Mouse (Mus musculus) CH12.LX (cell line): ENCODE measurements around the gene Srpr. TPM values are rescaled to one million over a fixed set of nuclear protein-coding genes. Genes with fewer than 3 reads are reported as not detected.

ENCODE experiments used
- DNase-seq: peaks from one replicate; pipeline ENCODE4 v3.0.0-alpha.2; 2013; ENCODE audit errors: extremely low read depth
- H3K27ac ChIP-seq: 2 replicates; pipeline ENCODE4 v1.5.1; 2012; ENCODE audit warnings: low read depth, mild to moderate bottlenecking, control low read depth, moderate library complexity; ENCODE audit not compliant: insufficient read depth
- H3K27me3 ChIP-seq: replicated peaks from 2 replicates; pipeline ENCODE3; 2012; ENCODE audit warnings: inconsistent platforms
- H3K36me3 ChIP-seq, 2 experiments: replicated peaks in 1 of 2; 2 replicates each; pipeline versions ENCODE3 to v1.6.1; 2012; ENCODE audit warnings: inconsistent platforms in 1 of 2, low read length in 1 of 2, mild to moderate bottlenecking in 1 of 2, mixed read lengths in 1 of 2, moderate library complexity in 1 of 2; ENCODE audit not compliant: control insufficient read depth in 1 of 2, insufficient read depth in 1 of 2
- H3K4me1 ChIP-seq, 2 experiments: 2 replicates each; pipeline ENCODE4 v1.6.1; 2012; ENCODE audit warnings: inconsistent platforms in 1 of 2, moderate library complexity in 1 of 2; ENCODE audit not compliant: insufficient read depth in 2 of 2, control insufficient read depth in 1 of 2
- H3K4me2 ChIP-seq: 2 replicates; pipeline ENCODE4 v1.6.1; 2012; ENCODE audit warnings: low read depth, mild to moderate bottlenecking, control low read depth; ENCODE audit not compliant: poor library complexity, insufficient read depth, severe bottlenecking
- H3K4me3 ChIP-seq, 3 experiments: fragments of 150-350 bp in 1 of 3; sonication (generic) in 1 of 3; replicated peaks in 1 of 3; 2 replicates each; pipeline versions ENCODE3 to v1.5.1; 2011 to 2012; ENCODE audit warnings: low read depth in 2 of 3, low read length in 2 of 3, mild to moderate bottlenecking in 2 of 3, moderate library complexity in 2 of 3, control low read depth in 1 of 3, improper control_type of control experiment in 1 of 3, inconsistent platforms in 1 of 3, mixed read lengths in 1 of 3; ENCODE audit not compliant: poor library complexity in 1 of 3
- H3K79me2 ChIP-seq: replicated peaks from 2 replicates; pipeline ENCODE4 v1.6.1; 2012; ENCODE audit warnings: mild to moderate bottlenecking, moderate library complexity; ENCODE audit not compliant: control insufficient read depth, poor library complexity, insufficient read depth, severe bottlenecking; ENCODE audit errors: extremely low read depth
- H3K9ac ChIP-seq: 2 replicates; pipeline ENCODE4 v1.6.1; 2012; ENCODE audit warnings: low read depth, mild to moderate bottlenecking, control low read depth, moderate library complexity; ENCODE audit not compliant: insufficient read depth
- H3K9me3 ChIP-seq: replicated peaks from 2 replicates; pipeline ENCODE3; 2012; ENCODE audit warnings: low read length, inconsistent platforms, mixed read lengths
- E2F4 ChIP-seq: IDR thresholded peaks from 2 replicates; pipeline ENCODE4 v1.6.1; 2011; ENCODE audit warnings: low read depth, low read length, improper control_type of control experiment; ENCODE audit not compliant: insufficient replicate concordance
- ELF1 ChIP-seq: IDR thresholded peaks from 2 replicates; pipeline ENCODE4 v1.6.1; 2014; ENCODE audit warnings: low read depth, mild to moderate bottlenecking, inconsistent platforms, low read length, improper control_type of control experiment
- EP300 ChIP-seq: IDR thresholded peaks from 2 replicates; pipeline ENCODE4 v1.6.1; 2011; ENCODE audit warnings: low read length, improper control_type of control experiment
- ETS1 ChIP-seq: conservative IDR thresholded peaks from 2 replicates; pipeline ENCODE4 v1.6.1; 2012; ENCODE audit warnings: low read depth, mild to moderate bottlenecking, inconsistent platforms, low read length, improper control_type of control experiment, moderate library complexity
- IRF4 ChIP-seq: IDR thresholded peaks from 2 replicates; pipeline ENCODE4 v1.6.1; 2014; ENCODE audit warnings: low read depth, mild to moderate bottlenecking, inconsistent platforms, low read length, improper control_type of control experiment
- JUND ChIP-seq: conservative IDR thresholded peaks from 2 replicates; pipeline ENCODE4 v1.6.1; 2011; ENCODE audit warnings: low read depth, low read length, improper control_type of control experiment
- MAFK ChIP-seq: IDR thresholded peaks from 2 replicates; pipeline ENCODE4 v1.6.1; 2011; ENCODE audit warnings: low read length, improper control_type of control experiment; ENCODE audit not compliant: insufficient replicate concordance
- MAZ ChIP-seq: IDR thresholded peaks from 2 replicates; pipeline ENCODE4 v1.6.1; 2012; ENCODE audit warnings: low read depth, mild to moderate bottlenecking, inconsistent platforms, low read length, improper control_type of control experiment, moderate library complexity
- MEF2A ChIP-seq: IDR thresholded peaks from 2 replicates; pipeline ENCODE4 v1.6.1; 2014; ENCODE audit warnings: low read depth, mild to moderate bottlenecking, inconsistent platforms, low read length, improper control_type of control experiment, borderline replicate concordance
- MXI1 ChIP-seq: IDR thresholded peaks from 2 replicates; pipeline ENCODE4 v1.6.1; 2011; ENCODE audit warnings: mild to moderate bottlenecking, low read depth, low read length, improper control_type of control experiment
- MYC ChIP-seq: IDR thresholded peaks from 2 replicates; pipeline ENCODE4 v1.6.1; 2011; ENCODE audit warnings: low read depth, mild to moderate bottlenecking, improper control_type of control experiment, low read length
- NELFE ChIP-seq: IDR thresholded peaks from 2 replicates; pipeline ENCODE4 v1.6.1; 2011; ENCODE audit warnings: low read depth, low read length, improper control_type of control experiment
- PAX5 ChIP-seq: IDR thresholded peaks from 2 replicates; pipeline ENCODE4 v1.6.1; 2012; ENCODE audit warnings: low read length, inconsistent platforms, mixed read lengths
- POLR2AphosphoS2 ChIP-seq: IDR thresholded peaks from 2 replicates; pipeline ENCODE4 v1.6.1; 2011; ENCODE audit warnings: low read depth, low read length, improper control_type of control experiment
- RCOR1 ChIP-seq: conservative IDR thresholded peaks from 2 replicates; pipeline ENCODE4 v1.6.1; 2012; ENCODE audit warnings: low read depth, mild to moderate bottlenecking, inconsistent platforms, low read length, improper control_type of control experiment
- SIN3A ChIP-seq: IDR thresholded peaks from 2 replicates; pipeline ENCODE4 v1.6.1; 2012; ENCODE audit warnings: low read length, improper control_type of control experiment, inconsistent platforms
- TBP ChIP-seq: conservative IDR thresholded peaks from 2 replicates; pipeline ENCODE4 v1.6.1; 2011; ENCODE audit warnings: low read depth, low read length, improper control_type of control experiment
- UBTF ChIP-seq: IDR thresholded peaks from 2 replicates; pipeline ENCODE4 v1.6.1; 2012; ENCODE audit warnings: low read depth, mild to moderate bottlenecking, inconsistent platforms, low read length, improper control_type of control experiment, moderate library complexity
- USF2 ChIP-seq: conservative IDR thresholded peaks from 2 replicates; pipeline ENCODE4 v1.6.1; 2011; ENCODE audit warnings: low read depth, low read length, improper control_type of control experiment
- ZMIZ1 ChIP-seq: IDR thresholded peaks from 2 replicates; pipeline ENCODE4 v1.6.1; 2012; ENCODE audit warnings: low read depth, mild to moderate bottlenecking, inconsistent platforms, low read length, improper control_type of control experiment
- ZNF384 ChIP-seq: IDR thresholded peaks from 2 replicates; pipeline ENCODE4 v1.6.1; 2012; ENCODE audit warnings: low read depth, low read length, improper control_type of control experiment, inconsistent platforms
- dilution Hi-C: fragments of 300-500 bp; cut with MboI; formaldehyde crosslinking; loops from 2 replicates; pipeline ENCODE4 v1.14.3; 2020; ENCODE audit warnings: low sequenced_read_pairs; ENCODE audit not compliant: extremely low pct_unique_long_range_greater_than_20kb, extremely low pct_ligation_motif_present
- in situ Hi-C: fragments of 300-500 bp; cut with MboI; formaldehyde crosslinking; loops from 3 replicates; pipeline ENCODE4 v1.14.3; 2019; ENCODE audit warnings: low sequenced_read_pairs, low pct_ligation_motif_present, low pct_unique_long_range_greater_than_20kb, mixed read lengths
- polyA plus RNA-seq: library from polyadenylated mRNA; unstranded; fragments of >175 nt; gene quantifications from 2 replicates; pipeline ENCODE4 v1.2.1, GENCODE M21; 2012; ENCODE audit warnings: low read depth; ENCODE audit not compliant: insufficient read length
- total RNA-seq, 2 experiments: library from RNA; depleted of rRNA; stranded (reverse); fragments of 300-350 nt in 1 of 2; fragments of >200 nt in 1 of 2; gene quantifications; 2 replicates each; pipeline ENCODE4 v1.2.3; 2012 to 2014

Srpr gene
- total and polyA plus RNA-seq, 3 experiments: 38.2 to 95.0 (median 40.1) TPM

GRCm38 (mm10) chr9:35223466-35223865 lies 23.5 kb downstream of the Srpr start:
- dilution Hi-C loops: no loop called here
- no peak overlapping the region for H3K9ac ChIP-seq
- no peak overlapping the region for H3K4me3 ChIP-seq
- peaks cover 18 to 68% of the 10 kb centered on the region in 2 experiments for H3K36me3 ChIP-seq
- TF ChIP-seq RCOR1 (no peak), MXI1 (no peak), TBP (no peak), USF2 (no peak), ETS1 (no peak), MAFK (no peak), ZMIZ1 (no peak), JUND (no peak), IRF4 (no peak), SIN3A (no peak), MEF2A (no peak), MAZ (no peak), NELFE (no peak), E2F4 (no peak)
- TF ChIP-seq, all 38 proteins: peak for 0
- Histone ChIP-seq H3K79me2 (no peaks in the 10 kb centered on the region), H3K27me3 (no peaks in the 10 kb centered on the region), H3K27ac (no peak overlapping the region), H3K4me1 (no peaks in the 10 kb centered on the region), H3K4me2 (no peak overlapping the region), H3K9me3 (no peaks in the 10 kb centered on the region)
- in situ Hi-C loops: no loop called here
- DNase-seq: no peak

- no peak overlapping the region for H3K27ac ChIP-seq
- TF ChIP-seq MAZ (no peak), PAX5 (no peak), MYC (no peak), ZNF384 (no peak), ELF1 (no peak), MAFK (no peak), EP300 (no peak), ZMIZ1 (no peak), ETS1 (no peak), UBTF (no peak), POLR2AphosphoS2 (no peak)
- H3K9ac ChIP-seq: no peak overlapping the region
- in situ Hi-C loops: no loop called here
- H3K79me2 ChIP-seq: no peaks in the 10 kb centered on the region
- H3K4me1 ChIP-seq: no peaks in the 10 kb centered on the region
- H3K36me3 ChIP-seq: peaks cover 14 to 61% of the 10 kb centered on the region in 2 experiments
- no peak overlapping the region for H3K4me2 ChIP-seq
- H3K27me3 ChIP-seq: no peaks in the 10 kb centered on the region
- dilution Hi-C loops: no loop called here
- no peaks in the 10 kb centered on the region for H3K9me3 ChIP-seq
- DNase-seq: no peak
- no peak overlapping the region for H3K4me3 ChIP-seq
These were observed 28.7 kb downstream of the Srpr start for GRCm38 (mm10) chr9:35228671-35229070.
